Mouse (Mus musculus) liver, embryonic 12.5 days (tissue): Measurements from ENCODE around the gene Glt6d1. TPM values are rescaled to one million over a fixed set of nuclear protein-coding genes. Genes with fewer than 3 reads are reported as not detected.

Experiments used
- polyA plus RNA-seq: library from polyadenylated mRNA; unstranded; fragments of >200 nt; fragmentation: Nextera tagmentation; extraction: Ambion mirVana; gene quantifications from 2 replicates; pipeline ENCODE4 v1.2.1, GENCODE M21; 2016

Gene Glt6d1
- polyA plus RNA-seq, 1 experiment from 2014 or later = not detected

Other genes with a start within 250 kb of the Glt6d1 start
- gene Mamdc4, start 241.0 kb downstream of the Glt6d1 start, polyA plus RNA-seq = 0.38 and 0.45 TPM in 2 replicates
- 67.8 and 69.2 TPM in 2 replicates for gene Phpt1, start 240.6 kb downstream of the Glt6d1 start, polyA plus RNA-seq
- not detected in 2 replicates for gene Ajm1, start 234.1 kb downstream of the Glt6d1 start, polyA plus RNA-seq
- 41.8 and 42.9 TPM in 2 replicates for gene Rabl6, start 207.3 kb downstream of the Glt6d1 start, polyA plus RNA-seq
- gene Ccdc183, start 198.2 kb downstream of the Glt6d1 start, polyA plus RNA-seq = 0.14 and 0.28 TPM in 2 replicates
- 7.1 and 8.0 TPM in 2 replicates for gene Tmem141, start 193.8 kb downstream of the Glt6d1 start, polyA plus RNA-seq
- gene Fcna, start 187.8 kb downstream of the Glt6d1 start, polyA plus RNA-seq = 30.8 and 35.6 TPM in 2 replicates
- not detected in 2 replicates for gene Lcn8, start 162.7 kb downstream of the Glt6d1 start, polyA plus RNA-seq
- not detected in 2 replicates for gene Lcn5, start 157.9 kb downstream of the Glt6d1 start, polyA plus RNA-seq
- gene Lcn6, start 139.1 kb downstream of the Glt6d1 start, polyA plus RNA-seq = not detected in 2 replicates
- not detected in 2 replicates for gene Lcn10, start 133.1 kb downstream of the Glt6d1 start, polyA plus RNA-seq
- gene Obp2a, start 115.8 kb downstream of the Glt6d1 start, polyA plus RNA-seq = not detected in 2 replicates
- gene Bmyc, start 109.1 kb downstream of the Glt6d1 start, polyA plus RNA-seq = 21.7 and 21.8 TPM in 2 replicates
- gene Obp2b, start 78.8 kb downstream of the Glt6d1 start, polyA plus RNA-seq = not detected in 2 replicates
- not detected in 2 replicates for gene Lcn3, start 50.3 kb downstream of the Glt6d1 start, polyA plus RNA-seq
- gene Lcn11, start 38.8 kb downstream of the Glt6d1 start, polyA plus RNA-seq = not detected in 2 replicates
- not detected in 2 replicates for gene Gm13539, start 33.6 kb downstream of the Glt6d1 start, polyA plus RNA-seq
- gene Lcn9, start 7.3 kb upstream of the Glt6d1 start, polyA plus RNA-seq = not detected in 2 replicates
- gene Sohlh1, start 31.4 kb upstream of the Glt6d1 start, polyA plus RNA-seq = not detected in 2 replicates
- gene Kcnt1, start 47.9 kb upstream of the Glt6d1 start, polyA plus RNA-seq = 0.02 TPM in 1 of 2 replicates, not detected in the other
- gene Camsap1, start 167.4 kb upstream of the Glt6d1 start, polyA plus RNA-seq = 13.0 and 13.5 TPM in 2 replicates
- gene Ubac1, start 205.9 kb upstream of the Glt6d1 start, polyA plus RNA-seq = 487 and 506 TPM in 2 replicates